Mouse (Mus musculus): ENCODE results near the gene Ovol2.
"Not testable (repeated sequence)": the region's sequence is repeated elsewhere in the genome, so short reads cannot be mapped to it uniquely, and the experiment has no call there.

Gene Ovol2

GRCm38 (mm10) chr2:144331401-144332302, at the start of gene Ovol2:
Ovol2 (minus strand) TSS chr2:144332146.
- peak; percentile 19 for DNase-seq (ENCODE audit: low spot score)

- DNase-seq (ENCODE audit: low spot score): no peak
These were observed 49.8 kb upstream of the Ovol2 start for GRCm38 (mm10) chr2:144381741-144382140.

GRCm38 (mm10) chr2:144381293-144381692, 49.3 kb upstream of the Ovol2 start:
- no peak for DNase-seq (ENCODE audit: low spot score)

- DNase-seq (ENCODE audit: low spot score): no peak
These were observed 43.2 kb upstream of the Ovol2 start for GRCm38 (mm10) chr2:144375063-144375703.

- DNase-seq (ENCODE audit: low spot score): no peak
These were observed 41.1 kb upstream of the Ovol2 start for GRCm38 (mm10) chr2:144373063-144373462.

- DNase-seq (ENCODE audit: low spot score): no peak
These were observed 39.6 kb upstream of the Ovol2 start for GRCm38 (mm10) chr2:144371566-144371965.

- DNase-seq (ENCODE audit: low spot score): no peak
These were observed 37.6 kb upstream of the Ovol2 start for GRCm38 (mm10) chr2:144369511-144369910.

- DNase-seq (ENCODE audit: low spot score): peak; percentile 74
These were observed 37.1 kb upstream of the Ovol2 start for GRCm38 (mm10) chr2:144369020-144369421.

GRCm38 (mm10) chr2:144368400-144369019, 36.6 kb upstream of the Ovol2 start, which contains the start of the genes Kat14 and Pet117:
Kat14 (plus strand) TSS chr2:144368983.
Pet117 (plus strand) TSS chr2:144368996.
- DNase-seq (ENCODE audit: low spot score): peak; percentile 96

- DNase-seq (ENCODE audit: low spot score): no peak
These were observed 20.9 kb upstream of the Ovol2 start for GRCm38 (mm10) chr2:144352843-144353242.

- no peak for DNase-seq (ENCODE audit: low spot score)
These were observed 16.6 kb upstream of the Ovol2 start for GRCm38 (mm10) chr2:144348525-144348924.

GRCm38 (mm10) chr2:144343158-144343557, 11.2 kb upstream of the Ovol2 start:
- no peak for DNase-seq (ENCODE audit: low spot score)

GRCm38 (mm10) chr2:144338149-144338548, 6.2 kb upstream of the Ovol2 start:
- not testable (repeated sequence) for DNase-seq (ENCODE audit: low spot score)

GRCm38 (mm10) chr2:144337701-144338100, 5.8 kb upstream of the Ovol2 start:
- no peak for DNase-seq (ENCODE audit: low spot score)

GRCm38 (mm10) chr2:144337230-144337629, 5.3 kb upstream of the Ovol2 start:
- DNase-seq (ENCODE audit: low spot score): no peak

GRCm38 (mm10) chr2:144333138-144333842, 1.3 kb upstream of the Ovol2 start:
- DNase-seq (ENCODE audit: low spot score): peak; percentile 49

GRCm38 (mm10) chr2:144332486-144332885, 540 bp upstream of the Ovol2 start:
- DNase-seq (ENCODE audit: low spot score): peak; percentile 16

- peak; percentile 46 for DNase-seq (ENCODE audit: low spot score)
These were observed 980 bp downstream of the Ovol2 start for GRCm38 (mm10) chr2:144330960-144331371.

- peak; percentile 35 for DNase-seq (ENCODE audit: low spot score)
These were observed 1.5 kb downstream of the Ovol2 start for GRCm38 (mm10) chr2:144330352-144330959.

GRCm38 (mm10) chr2:144329937-144330336, 2.0 kb downstream of the Ovol2 start:
- DNase-seq (ENCODE audit: low spot score): no peak

- no peak for DNase-seq (ENCODE audit: low spot score)
These were observed 2.5 kb downstream of the Ovol2 start for GRCm38 (mm10) chr2:144329451-144329850.

Measured in retina, embryonic 14.5 days (tissue).